Mouse (Mus musculus) hindbrain, embryonic 14.5 days (tissue): ENCODE measurements around the gene Pxn. TPM values are rescaled to one million over a fixed set of nuclear protein-coding genes. Genes with fewer than 3 reads are reported as not detected.

ENCODE experiments used
- ATAC-seq: fragments of 200-750 bp; cut with Nextera tagmentation; 2 replicates; pipeline ENCODE4 v1.8.0; 2017; ENCODE audit warnings: moderate number of reproducible peaks, mild to moderate bottlenecking, moderate TSS enrichment, moderate library complexity; ENCODE audit not compliant: low FRiP score
- DNase-seq: peaks from one replicate; pipeline ENCODE4 v3.0.0-alpha.2; 2015; ENCODE audit warnings: low spot score
- H3K27ac ChIP-seq: fragments of 300-500 bp; sonication (generic); 2 replicates; pipeline ENCODE4 v1.5.1; 2014; ENCODE audit warnings: mild to moderate bottlenecking, moderate library complexity
- H3K27me3 ChIP-seq: fragments of 300-500 bp; sonication (generic); 2 replicates; pipeline ENCODE4 v1.6.1; 2014; ENCODE audit warnings: mild to moderate bottlenecking, low read length, mixed read lengths; ENCODE audit not compliant: control insufficient read depth, insufficient read depth
- H3K36me3 ChIP-seq: fragments of 300-500 bp; sonication (generic); replicated peaks from 2 replicates; pipeline ENCODE4 v1.6.1; 2014; ENCODE audit not compliant: control insufficient read depth, insufficient read depth
- H3K4me1 ChIP-seq: fragments of 300-500 bp; sonication (generic); replicated peaks from 2 replicates; pipeline ENCODE4 v1.6.1; 2014; ENCODE audit warnings: antibody characterized with exemption, low read length, mixed read lengths; ENCODE audit not compliant: control insufficient read depth, insufficient read depth
- H3K4me2 ChIP-seq: fragments of 300-500 bp; sonication (generic); replicated peaks from 2 replicates; pipeline ENCODE4 v1.6.1; 2014; ENCODE audit warnings: mild to moderate bottlenecking, moderate library complexity
- H3K4me3 ChIP-seq: fragments of 300-500 bp; sonication (generic); replicated peaks from 2 replicates; pipeline ENCODE4 v1.5.1; 2014; ENCODE audit warnings: mild to moderate bottlenecking, low read length
- H3K9ac ChIP-seq: fragments of 300-500 bp; sonication (generic); 2 replicates; pipeline ENCODE4 v1.6.1; 2014
- H3K9me3 ChIP-seq: fragments of 300-500 bp; sonication (generic); 2 replicates; pipeline ENCODE4 v1.6.1; 2016; ENCODE audit warnings: low read length; ENCODE audit not compliant: control insufficient read depth
- WGBS: fragments of 180-500 bp; shearing (Covaris S2); extraction: QIAGEN DNeasy Blood & Tissue Kit; methylation state at CpG from one replicate; pipeline ENCODE4 v1.1.7; 2014; 5-methylcytosine and 5-hydroxymethylcytosine counted together
- polyA plus RNA-seq: library from polyadenylated mRNA; unstranded; fragments of >200 nt; fragmentation: Nextera tagmentation; extraction: Ambion mirVana; gene quantifications from 2 replicates; pipeline ENCODE4 v1.2.1, GENCODE M21; 2014

The Pxn gene
- polyA plus RNA-seq, 1 experiment from 2014 or later: 12.2 TPM

DNA sequence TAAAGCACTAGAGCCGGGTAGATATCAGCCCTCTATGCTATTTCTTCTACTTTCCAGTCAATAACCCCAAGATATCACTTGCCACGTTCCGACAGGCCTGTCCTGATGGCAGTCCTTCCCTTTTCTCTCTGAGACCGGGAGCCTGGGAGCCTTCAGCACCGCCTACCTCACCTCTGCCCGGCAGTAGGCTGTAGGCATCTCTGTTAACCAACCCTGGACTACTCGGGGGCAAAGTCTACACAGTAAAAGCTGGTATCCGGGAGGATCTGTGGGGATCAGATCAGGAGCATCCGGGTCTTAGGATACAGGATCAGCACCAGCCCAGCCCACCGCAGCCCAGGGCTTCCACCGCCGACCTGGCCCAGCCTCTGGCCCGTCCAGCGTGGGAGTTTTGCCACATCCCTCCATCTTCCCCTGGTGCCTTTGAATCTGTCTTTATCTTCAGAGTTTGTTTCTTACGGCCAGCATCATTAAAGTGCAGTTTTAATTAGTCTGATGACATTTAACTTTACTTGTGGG, 16.6 kb downstream of the Pxn start:
- H3K36me3 ChIP-seq: no peaks in the 10 kb centered on the region
- H3K4me3 ChIP-seq: no peak overlapping the region
- no peak overlapping the region for H3K9ac ChIP-seq
- WGBS: 77% methylated on average over 15 of the region's 15 CpGs
- no peak overlapping the region for H3K4me2 ChIP-seq
- 0 out of 2 replicates have a peak, but pooled peaks cover 9% of the 10 kb centered on the region for H3K4me1 ChIP-seq
- no peak for ATAC-seq
- no peaks in the 10 kb centered on the region for H3K27me3 ChIP-seq
- no peak overlapping the region for H3K27ac ChIP-seq
- no peak for DNase-seq
- H3K9me3 ChIP-seq: no peaks in the 10 kb centered on the region

DNA sequence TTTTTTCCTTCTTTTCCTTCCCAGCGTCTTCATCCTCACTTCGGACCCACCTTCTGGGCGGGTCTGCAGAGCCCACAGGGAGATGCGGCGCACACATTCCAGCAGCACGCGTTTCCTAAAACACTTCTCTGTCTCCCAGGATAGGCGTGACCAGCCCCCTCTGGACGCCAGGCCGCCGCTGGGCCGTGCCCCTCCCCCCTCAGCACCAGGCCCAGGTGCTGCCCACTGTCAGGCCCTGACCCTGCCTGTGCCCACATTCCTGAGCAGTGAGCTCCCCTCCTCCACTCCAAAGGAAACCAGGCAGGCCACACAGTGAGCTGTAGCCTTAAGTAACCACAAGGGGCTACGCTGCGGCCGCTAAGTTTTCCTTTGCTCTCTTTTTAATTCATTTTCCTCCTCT, 17.5 kb downstream of the Pxn start:
- no peaks in the 10 kb centered on the region for H3K9me3 ChIP-seq
- H3K4me1 ChIP-seq: 0 out of 2 replicates have a peak, but pooled peaks cover 9% of the 10 kb centered on the region
- DNase-seq: no peak
- ATAC-seq: no peak
- H3K9ac ChIP-seq: no peak overlapping the region
- no peaks in the 10 kb centered on the region for H3K36me3 ChIP-seq
- H3K27ac ChIP-seq: 0 out of 2 replicates have a peak overlapping the region, but pooled peaks have one; percentile 34
- WGBS: 8% methylated on average over 15 of the region's 15 CpGs
- H3K4me2 ChIP-seq: no peak overlapping the region
- no peaks in the 10 kb centered on the region for H3K27me3 ChIP-seq
- H3K4me3 ChIP-seq: no peak overlapping the region

DNA sequence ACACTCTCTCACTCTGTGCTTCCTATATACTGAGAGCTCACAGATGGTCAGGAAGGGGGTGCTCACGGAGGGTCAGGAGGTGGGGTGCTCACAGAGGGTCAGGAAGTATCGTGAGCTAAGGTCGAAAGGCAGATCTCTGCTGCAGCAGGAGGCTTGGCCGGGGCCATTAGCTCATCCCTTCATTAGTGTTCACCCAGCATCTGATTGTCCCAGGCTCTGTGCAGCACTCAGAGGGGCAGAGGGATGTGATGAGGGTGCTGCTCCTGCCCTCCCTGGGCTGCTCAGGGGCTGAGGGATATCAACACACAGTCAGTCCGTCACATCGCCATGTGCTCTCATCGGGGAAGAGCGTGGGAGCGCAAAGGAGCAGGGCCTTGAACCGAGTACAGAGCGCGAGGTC, 18.0 kb downstream of the Pxn start:
- 0 out of 2 replicates have a peak, but pooled peaks cover 9% of the 10 kb centered on the region for H3K4me1 ChIP-seq
- no peak overlapping the region for H3K27ac ChIP-seq
- no peak for ATAC-seq
- 59% methylated on average over 12 of the region's 12 CpGs for WGBS
- H3K27me3 ChIP-seq: no peaks in the 10 kb centered on the region
- no peaks in the 10 kb centered on the region for H3K36me3 ChIP-seq
- H3K4me3 ChIP-seq: no peak overlapping the region
- no peak for DNase-seq
- H3K4me2 ChIP-seq: no peak overlapping the region
- H3K9me3 ChIP-seq: no peaks in the 10 kb centered on the region
- H3K9ac ChIP-seq: no peak overlapping the region

DNA sequence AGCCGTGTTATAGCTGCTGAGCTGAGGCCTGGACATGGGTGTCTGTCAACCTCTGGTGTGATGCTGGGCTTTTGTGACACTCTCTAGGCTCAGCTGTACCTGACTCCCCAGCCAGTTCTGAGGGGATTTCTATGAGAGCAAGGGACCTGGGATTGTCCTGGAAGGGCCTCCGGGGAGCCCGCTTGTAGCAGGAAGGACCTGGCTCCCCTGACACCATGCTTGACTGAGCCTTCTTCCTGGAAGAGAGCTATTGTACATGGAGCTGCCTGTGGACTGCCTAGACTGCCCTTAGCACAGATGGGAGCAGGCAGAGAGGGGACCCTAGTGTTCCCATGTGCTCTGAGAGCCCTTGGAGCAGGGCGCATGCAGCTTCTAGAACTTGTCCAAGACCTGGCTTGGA, 18.9 kb downstream of the Pxn start:
- no peak for ATAC-seq
- H3K27me3 ChIP-seq: no peaks in the 10 kb centered on the region
- H3K9ac ChIP-seq: no peak overlapping the region
- no peak for DNase-seq
- 0 out of 2 replicates have a peak, but pooled peaks cover 9% of the 10 kb centered on the region for H3K4me1 ChIP-seq
- H3K27ac ChIP-seq: no peak overlapping the region
- no peak overlapping the region for H3K4me2 ChIP-seq
- 94% methylated on average over 4 of the region's 4 CpGs for WGBS
- no peaks in the 10 kb centered on the region for H3K36me3 ChIP-seq
- H3K9me3 ChIP-seq: no peaks in the 10 kb centered on the region
- H3K4me3 ChIP-seq: no peak overlapping the region

DNA sequence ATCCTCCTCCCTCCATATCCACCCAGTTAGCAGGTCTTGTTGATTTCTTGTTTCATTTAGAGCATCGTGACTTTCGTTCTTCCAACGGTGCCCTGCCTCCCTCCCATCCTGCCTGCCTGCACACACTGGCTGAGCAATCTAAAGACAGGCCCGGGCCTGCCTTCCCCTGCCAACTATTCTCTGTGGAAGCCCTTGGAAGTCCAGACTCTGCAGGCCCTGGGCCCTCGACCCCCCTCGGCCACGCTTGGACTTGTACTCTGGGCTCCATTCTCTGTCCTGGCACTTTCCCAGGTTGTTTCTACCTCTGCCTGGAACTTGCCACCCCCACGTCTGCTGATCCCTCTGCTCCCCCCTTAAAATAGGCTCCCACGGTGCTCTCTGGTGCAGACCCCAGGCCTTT, 19.5 kb downstream of the Pxn start:
- H3K4me2 ChIP-seq: no peak overlapping the region
- no peak overlapping the region for H3K4me3 ChIP-seq
- H3K27ac ChIP-seq: no peak overlapping the region
- no peaks in the 10 kb centered on the region for H3K36me3 ChIP-seq
- DNase-seq (no peak), ATAC-seq (no peak)
- 0 out of 2 replicates have a peak, but pooled peaks cover 6% of the 10 kb centered on the region for H3K4me1 ChIP-seq
- 73% methylated on average over 9 of the region's 9 CpGs for WGBS
- no peaks in the 10 kb centered on the region for H3K9me3 ChIP-seq
- H3K27me3 ChIP-seq: no peaks in the 10 kb centered on the region
- H3K9ac ChIP-seq: 0 out of 2 replicates have a peak overlapping the region, but pooled peaks have one; percentile 6

DNA sequence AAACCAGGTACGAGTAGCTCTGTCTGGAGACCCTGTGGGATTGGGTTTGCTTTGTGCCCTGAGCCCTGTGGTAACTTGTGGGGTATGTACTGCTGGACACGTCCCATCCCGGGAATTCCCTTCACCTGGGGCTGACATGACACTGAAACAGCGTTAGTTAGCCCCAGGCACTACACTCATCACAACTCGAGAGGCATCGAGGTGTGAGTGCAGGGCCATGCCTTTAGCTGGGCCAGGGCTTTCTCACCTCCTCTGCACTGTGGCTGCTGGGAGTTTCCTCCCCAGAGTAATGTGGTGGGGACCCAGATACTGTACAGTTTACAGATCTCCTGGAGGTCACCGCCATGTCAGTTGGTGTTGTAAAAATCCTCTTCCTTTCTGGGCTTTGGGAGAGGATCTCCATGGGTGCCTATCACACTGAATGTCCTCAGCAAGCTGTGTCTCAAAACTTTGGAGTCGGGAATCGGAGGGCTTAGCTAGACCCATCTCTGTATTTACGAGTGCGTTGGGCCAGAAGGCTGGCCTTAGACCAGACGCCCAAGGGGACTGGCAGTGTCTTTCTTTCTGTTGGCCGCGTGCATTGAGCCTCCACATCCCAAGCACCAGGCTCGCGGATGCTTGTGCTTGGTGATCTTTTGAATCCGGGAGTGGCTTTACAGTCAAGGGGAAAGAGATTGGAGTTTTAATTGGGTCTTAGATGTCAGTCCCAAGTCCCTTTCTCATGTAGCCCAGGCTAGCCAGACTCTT, 20.2 kb downstream of the Pxn start:
- no peak overlapping the region for H3K9ac ChIP-seq
- peaks cover 13% of the 10 kb centered on the region; the same call in 1 of the 2 replicates for H3K4me1 ChIP-seq
- H3K36me3 ChIP-seq: no peaks in the 10 kb centered on the region
- no peak overlapping the region for H3K4me3 ChIP-seq
- H3K27me3 ChIP-seq: no peaks in the 10 kb centered on the region
- no peak overlapping the region for H3K4me2 ChIP-seq
- DNase-seq (no peak), ATAC-seq (no peak)
- H3K9me3 ChIP-seq: no peaks in the 10 kb centered on the region
- H3K27ac ChIP-seq: no peak overlapping the region
- WGBS: 89% methylated on average over 17 of the region's 17 CpGs

DNA sequence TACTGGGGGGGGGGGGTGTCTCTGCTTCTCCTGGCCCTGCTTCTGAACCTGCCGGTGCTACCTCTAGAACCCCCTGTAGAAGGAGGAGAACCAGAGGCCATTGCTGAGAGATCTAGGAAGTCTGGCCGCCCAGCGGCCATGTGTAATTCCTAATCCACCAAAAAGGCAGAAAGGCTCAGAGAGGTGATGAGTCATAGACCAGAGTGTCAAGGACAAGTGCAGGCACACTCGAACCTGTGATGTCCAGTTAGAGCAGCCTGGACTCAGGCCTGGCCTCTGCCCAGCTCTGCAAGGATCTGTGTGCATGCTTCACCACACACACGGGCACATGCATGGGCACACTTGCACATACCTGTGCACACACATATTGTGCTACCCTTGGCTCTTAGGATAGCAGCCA, 21.7 kb downstream of the Pxn start:
- no peak for DNase-seq
- no peaks in the 10 kb centered on the region for H3K36me3 ChIP-seq
- peaks cover 23% of the 10 kb centered on the region for H3K4me1 ChIP-seq
- no peak overlapping the region for H3K9ac ChIP-seq
- H3K4me3 ChIP-seq: no peak overlapping the region
- H3K4me2 ChIP-seq: no peak overlapping the region
- no peaks in the 10 kb centered on the region for H3K9me3 ChIP-seq
- no peak for ATAC-seq
- H3K27ac ChIP-seq: no peak overlapping the region
- 92% methylated on average over 5 of the region's 5 CpGs for WGBS
- H3K27me3 ChIP-seq: no peaks in the 10 kb centered on the region

DNA sequence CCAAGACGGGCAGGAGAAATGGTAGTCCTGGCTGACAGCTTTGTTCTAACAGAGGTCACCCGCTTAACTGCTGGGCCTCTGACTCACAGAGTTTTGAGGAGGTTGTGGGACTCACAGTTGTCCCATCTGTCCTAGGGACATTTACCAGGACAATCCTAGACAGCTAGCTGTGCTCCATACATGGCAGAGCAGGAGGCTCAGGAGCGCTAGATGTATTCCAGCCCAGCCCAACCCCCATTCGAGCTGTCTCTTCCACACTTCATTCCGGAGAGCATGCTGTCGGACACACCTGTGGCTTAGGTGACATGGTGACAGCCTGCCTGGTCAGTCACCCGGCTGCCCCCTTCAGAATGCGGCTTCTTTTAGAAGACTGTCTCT, 22.9 kb downstream of the Pxn start:
- H3K27ac ChIP-seq: peak overlapping the region; percentile 16; the same call in 1 of the 2 replicates
- no peaks in the 10 kb centered on the region for H3K9me3 ChIP-seq
- ATAC-seq (no peak), DNase-seq (no peak)
- peaks cover 17% of the 10 kb centered on the region for H3K4me1 ChIP-seq
- 0 out of 2 replicates have a peak overlapping the region, but pooled peaks have one; percentile 18 for H3K9ac ChIP-seq
- 75% methylated on average over 8 of the region's 8 CpGs for WGBS
- H3K4me3 ChIP-seq: no peak overlapping the region
- no peaks in the 10 kb centered on the region for H3K27me3 ChIP-seq
- H3K4me2 ChIP-seq: no peak overlapping the region; the same call in 1 of the 2 replicates
- H3K36me3 ChIP-seq: no peaks in the 10 kb centered on the region

DNA sequence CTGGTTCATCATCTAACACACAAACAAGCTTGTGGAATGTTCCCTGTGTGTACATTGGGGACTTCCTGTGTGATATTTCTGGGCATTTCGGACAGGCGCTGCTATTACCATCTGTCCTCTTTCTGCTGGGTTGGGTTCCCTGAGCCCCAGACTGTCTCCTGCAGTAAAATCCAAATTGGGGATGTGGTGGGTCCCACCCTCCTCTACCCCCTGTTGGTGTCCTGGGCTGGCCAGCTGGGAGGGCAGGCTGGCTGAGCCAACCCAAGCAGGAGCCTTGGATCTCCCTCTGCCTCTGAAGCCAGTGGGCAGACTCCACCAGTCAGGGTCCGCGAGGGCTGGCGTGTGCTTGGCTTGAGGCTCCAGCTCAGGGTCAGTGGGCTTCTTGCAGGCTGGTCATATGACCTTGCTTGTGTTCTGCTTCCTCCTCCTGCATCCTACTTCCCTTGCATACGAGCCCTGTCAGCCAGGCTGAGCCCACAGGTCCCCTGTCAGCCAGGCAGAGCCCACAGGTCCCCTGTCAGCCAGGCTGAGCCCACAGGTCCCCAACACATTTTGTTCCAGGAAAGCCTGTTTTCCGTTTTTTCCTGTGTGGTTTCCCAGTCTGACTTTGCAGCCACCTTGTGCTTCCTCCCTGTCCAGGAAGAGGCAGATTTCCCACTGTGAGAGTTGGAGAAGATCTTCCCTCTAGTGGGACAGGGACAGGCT, 23.4 kb downstream of the Pxn start:
- no peaks in the 10 kb centered on the region for H3K36me3 ChIP-seq
- peak overlapping the region; percentile 32; the same call in 1 of the 2 replicates for H3K27ac ChIP-seq

More for the DNA sequence above, 23.4 kb downstream of the Pxn start:
- H3K9me3 ChIP-seq: no peaks in the 10 kb centered on the region
- no peak for ATAC-seq
- whole genome bisulfite sequencing: 72% methylated on average over 7 of the region's 7 CpGs
- 0 out of 2 replicates have a peak overlapping the region, but pooled peaks have one; percentile 18 for H3K9ac ChIP-seq
- no peak for DNase-seq
- no peaks in the 10 kb centered on the region for H3K27me3 ChIP-seq
- H3K4me3 ChIP-seq: no peak overlapping the region
- peaks cover 17% of the 10 kb centered on the region for H3K4me1 ChIP-seq
- no peak overlapping the region; the same call in 1 of the 2 replicates for H3K4me2 ChIP-seq
